Mouse (Mus musculus) right cerebral cortex, postnatal 4 days (tissue): Measurements from ENCODE around the gene Olfr951.

Source experiments
- DNase-seq: peaks from one replicate; pipeline ENCODE4 v3.0.0-alpha.2; 2022

The Olfr951 gene

GRCm38 (mm10) chr9:39387110-39387509 is at the start of gene Olfr951:
Gene Olfr951, plus strand, starts transcription at chr9:39387410.
- DNase-seq = no peak

- no peak for DNase-seq
Observed at GRCm38 (mm10) chr9:39427048-39427447, 39.8 kb downstream of the Olfr951 start, which contains the start of gene Olfr952. Gene Olfr952, minus strand, starts transcription at chr9:39427148.
